Mouse (Mus musculus) kidney, embryonic 16.5 days (tissue): ENCODE measurements around the gene Qpctl. TPM values are rescaled to one million over a fixed set of nuclear protein-coding genes. Genes with fewer than 3 reads are reported as not detected.

Experiments
- ATAC-seq: fragments of 200-750 bp; cut with Nextera tagmentation; 2 replicates; pipeline ENCODE4 v1.8.0; 2017; ENCODE audit warnings: moderate TSS enrichment; ENCODE audit not compliant: low FRiP score, low TSS enrichment
- H3K27ac ChIP-seq: fragments of 300-500 bp; sonication (generic); 2 replicates; pipeline ENCODE4 v1.5.1; 2014; ENCODE audit warnings: low read length
- H3K27me3 ChIP-seq: fragments of 300-500 bp; sonication (generic); 2 replicates; pipeline ENCODE4 v1.6.1; 2014; ENCODE audit warnings: low read length, control low read depth, mixed read lengths; ENCODE audit not compliant: insufficient read depth
- H3K36me3 ChIP-seq: fragments of 300-500 bp; sonication (generic); 2 replicates; pipeline ENCODE4 v1.6.1; 2014; ENCODE audit warnings: low read length, control low read depth, mixed read lengths; ENCODE audit not compliant: insufficient read depth
- H3K4me1 ChIP-seq: fragments of 300-500 bp; sonication (generic); 2 replicates; pipeline ENCODE4 v1.6.1; 2014; ENCODE audit warnings: low read length, control low read depth, mixed read lengths; ENCODE audit not compliant: insufficient read depth
- H3K4me2 ChIP-seq: fragments of 300-500 bp; sonication (generic); replicated peaks from 2 replicates; pipeline ENCODE4 v1.6.1; 2014; ENCODE audit warnings: low read depth, low read length
- H3K4me3 ChIP-seq: fragments of 300-500 bp; sonication (generic); 2 replicates; pipeline ENCODE4 v1.5.1; 2014; ENCODE audit warnings: mild to moderate bottlenecking, low read length
- H3K9ac ChIP-seq: fragments of 300-500 bp; sonication (generic); replicated peaks from 2 replicates; pipeline ENCODE4 v1.6.1; 2014; ENCODE audit warnings: low read length
- H3K9me3 ChIP-seq: fragments of 300-500 bp; sonication (generic); 2 replicates; pipeline ENCODE4 v1.6.1; 2016; ENCODE audit warnings: low read length, control low read depth
- WGBS: fragments of 180-500 bp; shearing (Covaris S2); extraction: QIAGEN DNeasy Blood & Tissue Kit; methylation state at CpG from one replicate; pipeline ENCODE4 v1.1.7; 2014; 5-methylcytosine and 5-hydroxymethylcytosine counted together
- polyA plus RNA-seq: library from polyadenylated mRNA; unstranded; fragments of >200 nt; fragmentation: Nextera tagmentation; extraction: Ambion mirVana; gene quantifications from 2 replicates; pipeline ENCODE4 v1.2.1, GENCODE M21; 2015

The Qpctl gene
- polyA plus RNA-seq, 1 experiment from 2014 or later, result 15.1 TPM

GRCm38 (mm10) chr7:19178443-19179092, 29.5 kb upstream of the Qpctl start:
- peaks cover 60% of the 10 kb centered on the region for H3K27me3 ChIP-seq
- H3K4me3 ChIP-seq, result peak overlapping the region; percentile 29
- no peak overlapping the region for H3K27ac ChIP-seq
- H3K4me2 ChIP-seq, result peak overlapping the region; percentile 54
- peaks cover 34% of the 10 kb centered on the region for H3K4me1 ChIP-seq
- peaks cover 8% of the 10 kb centered on the region for H3K9me3 ChIP-seq
- 5% methylated on average over 27 of the region's 27 CpGs for WGBS
- H3K9ac ChIP-seq, result no peak overlapping the region
- ATAC-seq, result 0 out of 2 replicates have a peak, but pooled peaks have one; percentile 0
- no peaks in the 10 kb centered on the region for H3K36me3 ChIP-seq

GRCm38 (mm10) chr7:19178035-19178434, 28.9 kb upstream of the Qpctl start:
- peaks cover 60% of the 10 kb centered on the region for H3K27me3 ChIP-seq
- peak overlapping the region; percentile 15; the same call in 1 of the 2 replicates for H3K4me2 ChIP-seq
- no peak overlapping the region for H3K4me3 ChIP-seq

GRCm38 (mm10) chr7:19177216-19177615, 28.1 kb upstream of the Qpctl start:
- H3K4me2 ChIP-seq, result no peak overlapping the region
- no peaks in the 10 kb centered on the region for H3K36me3 ChIP-seq
- peaks cover 8% of the 10 kb centered on the region for H3K9me3 ChIP-seq
- peaks cover 38% of the 10 kb centered on the region for H3K4me1 ChIP-seq
- 64% methylated on average over 7 of the region's 7 CpGs for WGBS
- peaks cover 60% of the 10 kb centered on the region for H3K27me3 ChIP-seq
- no peak overlapping the region for H3K9ac ChIP-seq
- no peak overlapping the region for H3K4me3 ChIP-seq
- H3K27ac ChIP-seq, result no peak overlapping the region
- no peak for ATAC-seq

More at GRCm38 (mm10) chr7:19178035-19178434, 28.9 kb upstream of the Qpctl start:
- no peak overlapping the region for H3K27ac ChIP-seq
- no peak overlapping the region for H3K9ac ChIP-seq
- no peak for ATAC-seq
- H3K9me3 ChIP-seq, result peaks cover 8% of the 10 kb centered on the region
- no peaks in the 10 kb centered on the region for H3K36me3 ChIP-seq
- WGBS, result 3% methylated on average over 18 of the region's 18 CpGs
- peaks cover 34% of the 10 kb centered on the region for H3K4me1 ChIP-seq

- no peak for ATAC-seq
- H3K27me3 ChIP-seq, result peaks cover 60% of the 10 kb centered on the region
- H3K9me3 ChIP-seq, result peaks cover 8% of the 10 kb centered on the region
- peak overlapping the region; percentile 39 for H3K4me2 ChIP-seq
- peaks cover 38% of the 10 kb centered on the region for H3K4me1 ChIP-seq
- peak overlapping the region; percentile 25 for H3K4me3 ChIP-seq
- no peaks in the 10 kb centered on the region for H3K36me3 ChIP-seq
- H3K27ac ChIP-seq, result no peak overlapping the region
- H3K9ac ChIP-seq, result no peak overlapping the region
- 9% methylated on average over 15 of the region's 21 CpGs for WGBS
Observed at GRCm38 (mm10) chr7:19176516-19176947, 27.4 kb upstream of the Qpctl start.

GRCm38 (mm10) chr7:19175708-19176515, 26.8 kb upstream of the Qpctl start, which contains the start of gene Eml2:
Eml2 (plus strand) TSS chr7:19176421.
- 0 out of 2 replicates have a peak, but pooled peaks have one; percentile 16 for ATAC-seq
- no peak within 1 kb of the TSS for H3K9ac ChIP-seq
- peaks cover 8% of the 10 kb centered on the region for H3K9me3 ChIP-seq
- no peak within 1 kb of the TSS for H3K27ac ChIP-seq
- peak within 1 kb of the TSS; percentile 39 for H3K4me2 ChIP-seq
- peak within 1 kb of the TSS; percentile 25 for H3K4me3 ChIP-seq
- H3K36me3 ChIP-seq, result no peaks in the 10 kb centered on the region
- H3K27me3 ChIP-seq, result peaks cover 60% of the 10 kb centered on the region
- WGBS, result under 1% methylated on average over 30 of the region's 30 CpGs
- peaks cover 40% of the 10 kb centered on the region for H3K4me1 ChIP-seq

- peaks cover 3% of the 10 kb centered on the region; the same call in 1 of the 2 replicates for H3K9me3 ChIP-seq
- peak overlapping the region; percentile 55 for H3K9ac ChIP-seq
- 4% methylated on average over 17 of the region's 17 CpGs for WGBS
- peak; percentile 58 for ATAC-seq
- peaks cover 33% of the 10 kb centered on the region for H3K27me3 ChIP-seq
- H3K36me3 ChIP-seq, result no peaks in the 10 kb centered on the region
- H3K27ac ChIP-seq, result peak overlapping the region; percentile 61; the same call in 1 of the 2 replicates
- H3K4me2 ChIP-seq, result peak overlapping the region; percentile 57
- peak overlapping the region; percentile 35 for H3K4me3 ChIP-seq
- H3K4me1 ChIP-seq, result peaks cover 25% of the 10 kb centered on the region
Observed at GRCm38 (mm10) chr7:19172874-19173273, 23.8 kb upstream of the Qpctl start.

GRCm38 (mm10) chr7:19171831-19172230, 22.7 kb upstream of the Qpctl start:
- peak overlapping the region; percentile 61 for H3K27ac ChIP-seq
- 36% methylated on average over 8 of the region's 8 CpGs for WGBS
- H3K9me3 ChIP-seq, result peaks cover 7% of the 10 kb centered on the region; the same call in 1 of the 2 replicates
- H3K4me3 ChIP-seq, result no peak overlapping the region
- peaks cover 24% of the 10 kb centered on the region for H3K4me1 ChIP-seq
- no peaks in the 10 kb centered on the region for H3K36me3 ChIP-seq
- peaks cover 23% of the 10 kb centered on the region for H3K27me3 ChIP-seq
- no peak overlapping the region for H3K4me2 ChIP-seq
- no peak for ATAC-seq
- H3K9ac ChIP-seq, result peak overlapping the region; percentile 48

GRCm38 (mm10) chr7:19170142-19170541, 21.1 kb upstream of the Qpctl start:
- H3K27me3 ChIP-seq, result peaks cover 9% of the 10 kb centered on the region; the same call in 1 of the 2 replicates
- H3K9me3 ChIP-seq, result peaks cover 4% of the 10 kb centered on the region; the same call in 1 of the 2 replicates
- WGBS, result 58% methylated on average over 8 of the region's 8 CpGs
- peaks cover 20% of the 10 kb centered on the region for H3K4me1 ChIP-seq
- H3K27ac ChIP-seq, result 0 out of 2 replicates have a peak overlapping the region, but pooled peaks have one; percentile 60
- H3K4me3 ChIP-seq, result no peak overlapping the region
- H3K36me3 ChIP-seq, result no peaks in the 10 kb centered on the region
- ATAC-seq, result peak; percentile 64; the same call in 1 of the 2 replicates
- H3K4me2 ChIP-seq, result no peak overlapping the region
- 0 out of 2 replicates have a peak overlapping the region, but pooled peaks have one; percentile 9 for H3K9ac ChIP-seq

- Histone ChIP-seq H3K36me3 (no peaks in the 10 kb centered on the region), H3K9ac (no peak overlapping the region), H3K27me3 (peaks cover 8% of the 10 kb centered on the region; the same call in 1 of the 2 replicates), H3K9me3 (peaks cover 4% of the 10 kb centered on the region; the same call in 1 of the 2 replicates), H3K4me3 (no peak overlapping the region), H3K4me2 (no peak overlapping the region), H3K27ac (0 out of 2 replicates have a peak overlapping the region, but pooled peaks have one; percentile 0), H3K4me1 (peaks cover 26% of the 10 kb centered on the region)
- no peak for ATAC-seq
- WGBS, result 62% methylated on average over 10 of the region's 10 CpGs
Observed at GRCm38 (mm10) chr7:19169506-19169905, 20.4 kb upstream of the Qpctl start.
